Mouse (Mus musculus) intestine, postnatal 0 days (tissue): ENCODE measurements at regions not wholly inside any gene's neighbourhood (a gene's known extent, or its start where the extent isn't known, plus 50 kb on each side); places are given as distances from the start of the nearest gene placed in this dataset.
"Not testable (repeated sequence)": the region's sequence is repeated elsewhere in the genome, so short reads cannot be mapped to it uniquely, and the experiment has no call there.

ENCODE experiments used
- ATAC-seq: fragments of 200-750 bp; cut with Nextera tagmentation; 2 replicates; pipeline ENCODE4 v1.8.0; 2017; ENCODE audit warnings: mild to moderate bottlenecking, moderate TSS enrichment, moderate library complexity
- H3K27ac ChIP-seq: fragments of 300-500 bp; sonication (generic); 2 replicates; pipeline ENCODE4 v1.5.1; 2014; ENCODE audit warnings: mild to moderate bottlenecking, low read depth, low read length, moderate library complexity
- H3K27me3 ChIP-seq: fragments of 300-500 bp; sonication (generic); replicated peaks from 2 replicates; pipeline ENCODE4 v1.6.1; 2014; ENCODE audit warnings: low read length, mixed read lengths; ENCODE audit not compliant: control insufficient read depth, insufficient read depth
- H3K36me3 ChIP-seq: fragments of 300-500 bp; sonication (generic); 2 replicates; pipeline ENCODE4 v1.6.1; 2014; ENCODE audit warnings: mild to moderate bottlenecking, moderate library complexity; ENCODE audit not compliant: control insufficient read depth, insufficient read depth
- H3K4me1 ChIP-seq: fragments of 300-500 bp; sonication (generic); replicated peaks from 2 replicates; pipeline ENCODE4 v1.6.1; 2014; ENCODE audit warnings: antibody characterized with exemption, low read length, mixed read lengths; ENCODE audit not compliant: control insufficient read depth, insufficient read depth
- H3K4me2 ChIP-seq: fragments of 300-500 bp; sonication (generic); replicated peaks from 2 replicates; pipeline ENCODE4 v1.6.1; 2014; ENCODE audit warnings: low read depth, mild to moderate bottlenecking, moderate library complexity
- H3K4me3 ChIP-seq: fragments of 300-500 bp; sonication (generic); 2 replicates; pipeline ENCODE4 v1.5.1; 2014; ENCODE audit warnings: low read depth, low read length
- H3K9ac ChIP-seq: fragments of 300-500 bp; sonication (generic); 2 replicates; pipeline ENCODE4 v1.6.1; 2014; ENCODE audit warnings: mild to moderate bottlenecking, low read depth, low read length
- H3K9me3 ChIP-seq: fragments of 300-500 bp; sonication (generic); 2 replicates; pipeline ENCODE4 v1.6.1; 2016; ENCODE audit warnings: mixed run types; ENCODE audit not compliant: control insufficient read depth
- CTCF ChIP-seq: sonication (generic); IDR thresholded peaks from 2 replicates; pipeline ENCODE4 v1.5.1; 2016; ENCODE audit warnings: low read depth, mild to moderate bottlenecking, control low read depth, antibody characterized with exemption, moderate library complexity
- WGBS: fragments of 180-500 bp; shearing (Covaris S2); extraction: QIAGEN DNeasy Blood & Tissue Kit; methylation state at CpG from one replicate; pipeline ENCODE4 v1.1.7; 2014; 5-methylcytosine and 5-hydroxymethylcytosine counted together

DNA sequence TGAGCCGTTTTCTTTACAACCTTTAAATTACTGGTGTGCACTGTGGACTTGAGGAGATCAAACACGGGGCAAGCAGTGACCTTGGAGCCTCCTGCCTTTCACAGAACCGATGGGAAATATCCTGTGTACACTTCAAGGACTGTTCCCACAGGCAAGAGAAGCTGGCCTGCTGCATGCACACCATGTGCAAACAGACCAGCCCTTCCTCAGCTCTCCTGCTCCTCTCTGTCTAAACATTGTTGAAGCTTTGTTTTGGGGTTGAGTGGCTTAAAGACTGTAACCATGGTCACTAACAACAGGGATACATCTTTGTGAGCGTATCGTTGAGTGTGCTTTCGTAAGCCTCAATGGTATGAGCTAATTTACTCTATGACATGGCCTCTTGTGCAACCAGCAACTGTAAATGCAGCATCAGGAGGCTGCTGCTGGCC is 50.2 kb upstream of the Agps start:
- WGBS = 19% methylated on average over 6 of the region's 6 CpGs
- Histone ChIP-seq H3K4me1 (no peaks in the 10 kb centered on the region), H3K4me3 (no peak overlapping the region), H3K4me2 (no peak overlapping the region), H3K27me3 (no peaks in the 10 kb centered on the region), H3K27ac (no peak overlapping the region; the same call in 1 of the 2 replicates), H3K36me3 (no peaks in the 10 kb centered on the region), H3K9ac (no peak overlapping the region), H3K9me3 (no peaks in the 10 kb centered on the region)
- no peak for TF ChIP-seq CTCF
- peak; percentile 50 for ATAC-seq

DNA sequence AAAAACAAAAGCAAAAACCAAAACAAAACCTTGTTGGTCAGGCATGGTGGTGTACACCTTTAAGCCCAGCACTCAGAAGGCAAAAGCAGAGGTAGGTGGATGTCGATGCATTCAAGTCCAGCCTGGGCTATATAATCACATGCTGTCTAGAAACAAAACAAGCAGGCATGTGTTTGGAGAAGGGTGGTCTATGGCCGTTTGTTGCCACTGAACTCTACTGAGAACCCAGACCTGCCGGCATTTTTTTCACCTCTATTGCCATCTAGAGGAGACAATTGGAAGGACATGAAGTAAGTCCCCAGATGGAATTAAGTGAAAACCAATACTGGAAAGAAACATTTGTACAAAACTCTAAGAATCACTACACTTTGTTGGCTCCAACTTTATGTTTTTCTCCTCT is 50.9 kb upstream of the Agps start:
- Histone ChIP-seq H3K9ac (no peak overlapping the region), H3K4me2 (0 out of 2 replicates have a peak overlapping the region, but pooled peaks have one; percentile 14), H3K27ac (no peak overlapping the region), H3K4me3 (no peak overlapping the region), H3K36me3 (no peaks in the 10 kb centered on the region), H3K4me1 (0 out of 2 replicates have a peak, but pooled peaks cover 4% of the 10 kb centered on the region), H3K27me3 (no peaks in the 10 kb centered on the region), H3K9me3 (no peaks in the 10 kb centered on the region)
- ATAC-seq = peak; percentile 40
- TF ChIP-seq CTCF = peak; percentile 82
- WGBS = 0% methylated on average over 3 of the region's 3 CpGs

GRCm38 (mm10) chr2:75778628-75779027 is 53.3 kb upstream of the Agps start:
- WGBS = 92% methylated on average over 3 of the region's 3 CpGs
- not testable (repeated sequence) for H3K4me3 ChIP-seq

DNA sequence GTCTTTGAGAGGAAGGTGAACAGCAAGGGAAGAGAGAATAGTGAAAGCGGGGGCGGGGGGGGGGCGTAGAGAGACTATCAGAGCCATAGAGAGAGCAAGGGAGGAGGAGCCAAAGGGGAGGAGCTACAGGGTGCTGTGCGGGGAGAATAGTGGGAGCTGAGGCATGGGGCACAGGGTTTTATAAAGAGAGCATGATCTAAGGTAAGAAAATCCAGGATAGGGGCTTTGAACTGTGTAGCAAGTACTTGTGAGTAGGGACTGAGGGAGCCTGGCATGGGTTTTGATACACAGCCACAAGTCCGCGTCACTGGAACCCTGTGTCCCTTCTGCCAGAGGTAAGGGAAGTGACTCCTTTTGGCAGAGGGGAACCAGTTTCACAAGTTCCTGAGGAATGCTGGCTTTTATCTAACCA is 54.9 kb upstream of the Agps start:
- no peak for ATAC-seq
- no peaks in the 10 kb centered on the region for H3K27me3 ChIP-seq
- 9% methylated on average over 5 of the region's 6 CpGs for WGBS
- H3K36me3 ChIP-seq = no peaks in the 10 kb centered on the region
- no peak overlapping the region for H3K27ac ChIP-seq
- H3K4me3 ChIP-seq = peak overlapping the region; percentile 21; the same call in 1 of the 2 replicates
- H3K4me2 ChIP-seq = peak overlapping the region; percentile 61
- H3K4me1 ChIP-seq = 0 out of 2 replicates have a peak, but pooled peaks cover 4% of the 10 kb centered on the region
- H3K9ac ChIP-seq = no peak overlapping the region
- no peak for TF ChIP-seq CTCF
- no peaks in the 10 kb centered on the region for H3K9me3 ChIP-seq

More at GRCm38 (mm10) chr2:75778628-75779027, 53.3 kb upstream of the Agps start:
- H3K27ac ChIP-seq, H3K4me1 ChIP-seq, H3K4me2 ChIP-seq, H3K36me3 ChIP-seq, ATAC-seq, H3K27me3 ChIP-seq, H3K9ac ChIP-seq, H3K9me3 ChIP-seq: not testable (repeated sequence)

DNA sequence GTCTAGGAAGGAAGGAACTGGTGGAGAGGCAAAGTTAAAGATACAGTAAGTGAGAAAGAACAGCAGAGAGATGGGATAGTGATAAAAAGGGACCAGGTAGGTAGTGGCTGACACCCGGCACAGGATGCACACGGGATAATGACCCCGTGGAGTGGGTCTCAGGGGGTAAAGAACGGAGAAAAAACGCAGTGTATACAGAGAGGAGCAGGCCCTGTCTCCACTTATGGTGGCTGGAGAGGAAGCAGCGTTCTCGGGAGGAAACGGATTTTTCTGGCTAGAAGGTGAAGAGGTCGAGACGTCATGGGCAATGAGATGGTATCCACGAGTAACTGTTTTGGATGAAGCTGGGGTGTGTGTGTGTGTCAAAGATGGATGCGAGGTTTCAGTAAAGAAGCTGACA is 55.4 kb upstream of the Agps start:
- WGBS = 27% methylated on average over 12 of the region's 12 CpGs
- Histone ChIP-seq H3K9ac (0 out of 2 replicates have a peak overlapping the region, but pooled peaks have one; percentile 17), H3K27me3 (no peaks in the 10 kb centered on the region), H3K4me3 (no peak overlapping the region), H3K27ac (no peak overlapping the region), H3K36me3 (no peaks in the 10 kb centered on the region), H3K9me3 (no peaks in the 10 kb centered on the region), H3K4me1 (0 out of 2 replicates have a peak, but pooled peaks cover 4% of the 10 kb centered on the region), H3K4me2 (peak overlapping the region; percentile 61)
- no peak for ATAC-seq
- TF ChIP-seq CTCF = no peak

DNA sequence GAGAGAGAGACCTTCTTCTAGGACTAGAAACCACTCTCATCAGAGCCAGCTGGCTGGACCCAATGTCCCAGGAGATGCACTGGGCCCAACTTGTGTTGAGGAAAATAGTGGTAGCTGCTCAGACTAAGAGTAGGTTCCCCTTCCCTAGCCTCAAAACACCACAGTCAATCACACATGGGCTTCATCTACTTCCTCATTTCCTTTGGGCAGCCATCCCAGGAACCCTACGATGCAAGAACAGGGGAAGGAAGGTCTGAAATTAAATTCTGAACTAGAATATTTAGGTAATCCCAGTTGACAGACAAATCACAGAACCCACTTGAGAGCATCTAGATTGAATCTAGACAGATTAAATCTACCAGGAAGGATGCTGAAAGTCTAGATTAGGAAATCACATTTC is 56.8 kb upstream of the Agps start:
- H3K27ac ChIP-seq = no peak overlapping the region
- no peak overlapping the region for H3K9ac ChIP-seq
- H3K36me3 ChIP-seq = no peaks in the 10 kb centered on the region
- H3K4me1 ChIP-seq = 0 out of 2 replicates have a peak, but pooled peaks cover 4% of the 10 kb centered on the region
- 52% methylated on average over 1 of the region's 1 CpGs for WGBS
- H3K9me3 ChIP-seq = no peaks in the 10 kb centered on the region
- ATAC-seq = no peak
- H3K4me2 ChIP-seq = no peak overlapping the region
- H3K27me3 ChIP-seq = no peaks in the 10 kb centered on the region
- H3K4me3 ChIP-seq = no peak overlapping the region
- no peak for TF ChIP-seq CTCF

- H3K36me3 ChIP-seq = no peaks in the 10 kb centered on the region
- no peaks in the 10 kb centered on the region for H3K9me3 ChIP-seq
- 82% methylated on average over 5 of the region's 5 CpGs for WGBS
- no peak overlapping the region for H3K4me2 ChIP-seq
- no peak overlapping the region for H3K9ac ChIP-seq
- no peak for TF ChIP-seq CTCF
- no peak overlapping the region for H3K4me3 ChIP-seq
- ATAC-seq = no peak
- peak overlapping the region; percentile 88 for H3K27ac ChIP-seq
- peaks cover 8% of the 10 kb centered on the region; the same call in 1 of the 2 replicates for H3K4me1 ChIP-seq
- H3K27me3 ChIP-seq = no peaks in the 10 kb centered on the region
These were observed 58.5 kb upstream of the Agps start for GRCm38 (mm10) chr2:75773431-75773830.
